Mouse (Mus musculus): ENCODE measurements around the gene Opa3.

The Opa3 gene

GRCm38 (mm10) chr7:19245083-19245482 lies 16.9 kb downstream of the Opa3 start:
- no peak for DNase-seq (ENCODE audit: extremely low read depth, low read depth)

- no peak for DNase-seq (ENCODE audit: extremely low read depth, low read depth)
Observed at GRCm38 (mm10) chr7:19246855-19247254, 18.7 kb downstream of the Opa3 start.

GRCm38 (mm10) chr7:19247511-19247910 lies 19.4 kb downstream of the Opa3 start:
- DNase-seq (ENCODE audit: extremely low read depth, low read depth) = no peak

GRCm38 (mm10) chr7:19252078-19252477 lies 23.9 kb downstream of the Opa3 start:
- DNase-seq (ENCODE audit: extremely low read depth, low read depth) = no peak

GRCm38 (mm10) chr7:19253437-19253836 lies 25.3 kb downstream of the Opa3 start:
- no peak for DNase-seq (ENCODE audit: extremely low read depth, low read depth)

- no peak for DNase-seq (ENCODE audit: extremely low read depth, low read depth)
Observed at GRCm38 (mm10) chr7:19255395-19255794, 27.3 kb downstream of the Opa3 start.

- no peak for DNase-seq (ENCODE audit: extremely low read depth, low read depth)
Observed at GRCm38 (mm10) chr7:19256567-19256966, 28.4 kb downstream of the Opa3 start.

GRCm38 (mm10) chr7:19257390-19258022 lies 29.4 kb downstream of the Opa3 start:
- DNase-seq (ENCODE audit: extremely low read depth, low read depth) = peak; percentile 68

- no peak for DNase-seq (ENCODE audit: extremely low read depth, low read depth)
Observed at GRCm38 (mm10) chr7:19258336-19258735, 30.2 kb downstream of the Opa3 start.

- peak; percentile 44 for DNase-seq (ENCODE audit: extremely low read depth, low read depth)
Observed at GRCm38 (mm10) chr7:19265147-19265546, 37.0 kb downstream of the Opa3 start.

- DNase-seq (ENCODE audit: extremely low read depth, low read depth) = peak; percentile 93
Observed at GRCm38 (mm10) chr7:19265928-19266822, 38.0 kb downstream of the Opa3 start.

- DNase-seq (ENCODE audit: extremely low read depth, low read depth) = no peak
Observed at GRCm38 (mm10) chr7:19267051-19267450, 38.9 kb downstream of the Opa3 start.

GRCm38 (mm10) chr7:19268993-19269681 lies 41.0 kb downstream of the Opa3 start:
- DNase-seq (ENCODE audit: extremely low read depth, low read depth) = peak; percentile 13

GRCm38 (mm10) chr7:19269721-19270441 lies 41.7 kb downstream of the Opa3 start:
- DNase-seq (ENCODE audit: extremely low read depth, low read depth) = peak; percentile 34

GRCm38 (mm10) chr7:19270509-19271237 lies 42.5 kb downstream of the Opa3 start:
- no peak for DNase-seq (ENCODE audit: extremely low read depth, low read depth)

- DNase-seq (ENCODE audit: extremely low read depth, low read depth) = peak; percentile 81
Observed at GRCm38 (mm10) chr7:19271238-19272172, 43.4 kb downstream of the Opa3 start, which contains the start of gene Vasp. Gene Vasp, minus strand, starts transcription at chr7:19271817.

GRCm38 (mm10) chr7:19272173-19272764 lies 44.1 kb downstream of the Opa3 start:
- peak; percentile 40 for DNase-seq (ENCODE audit: extremely low read depth, low read depth)

GRCm38 (mm10) chr7:19276253-19276652 lies 48.1 kb downstream of the Opa3 start:
- no peak for DNase-seq (ENCODE audit: extremely low read depth, low read depth)

- DNase-seq (ENCODE audit: extremely low read depth, low read depth) = no peak
Observed at GRCm38 (mm10) chr7:19279052-19279451, 50.9 kb downstream of the Opa3 start.
